Mouse (Mus musculus): ENCODE measurements around the gene Odam.

Odam gene

DNA sequence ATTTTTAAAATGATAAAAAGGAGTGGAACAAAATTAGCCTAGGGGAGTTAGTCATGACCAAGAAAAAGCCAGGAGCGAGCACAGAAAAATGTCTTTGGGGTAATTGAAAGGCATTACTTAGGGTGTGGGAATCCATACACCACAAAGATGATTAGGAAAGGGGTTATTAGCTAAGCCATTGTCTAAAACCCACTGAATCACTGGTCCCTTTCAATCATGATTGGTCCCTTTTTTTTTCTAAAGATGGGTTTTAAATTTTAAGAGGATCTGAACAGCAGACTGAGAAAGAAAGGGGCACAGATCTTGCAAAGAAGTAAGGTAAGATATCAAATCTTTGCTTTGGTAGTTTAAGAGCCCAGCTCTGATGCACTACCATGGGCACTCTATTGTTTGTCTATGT lies at the start of gene Odam:
TSS of gene Odam (plus strand) at position 301 of the 400 bp plus-strand sequence.
- no peak for DNase-seq

DNA sequence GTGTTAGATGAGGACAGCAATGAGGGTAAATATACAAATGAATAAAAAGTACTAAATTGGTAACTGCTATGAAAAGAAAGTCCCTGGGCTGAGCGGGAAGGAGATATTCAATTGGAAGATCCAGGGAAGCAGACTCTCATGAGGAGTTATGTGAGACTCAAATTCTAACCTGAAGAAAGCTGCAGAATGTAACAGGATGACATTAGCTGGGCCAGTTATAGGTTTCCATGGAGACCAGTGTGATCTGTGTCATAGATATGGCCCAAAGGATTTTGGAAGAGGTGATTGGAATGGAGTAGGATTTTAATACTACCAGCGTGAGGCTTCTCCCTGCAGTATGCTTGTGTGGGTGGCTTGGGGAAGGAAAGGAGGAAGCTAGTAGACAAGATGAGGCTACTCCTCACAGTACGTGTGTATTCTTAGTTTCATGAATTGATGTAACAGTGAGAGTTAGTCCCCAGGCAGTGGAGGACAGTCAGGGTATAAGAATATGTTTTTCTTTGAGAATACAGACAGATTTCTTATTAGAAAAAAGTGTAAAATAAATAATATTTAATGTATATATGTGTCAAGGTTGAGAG lies 29.6 kb upstream of the Odam start:
- DNase-seq = no peak

DNA sequence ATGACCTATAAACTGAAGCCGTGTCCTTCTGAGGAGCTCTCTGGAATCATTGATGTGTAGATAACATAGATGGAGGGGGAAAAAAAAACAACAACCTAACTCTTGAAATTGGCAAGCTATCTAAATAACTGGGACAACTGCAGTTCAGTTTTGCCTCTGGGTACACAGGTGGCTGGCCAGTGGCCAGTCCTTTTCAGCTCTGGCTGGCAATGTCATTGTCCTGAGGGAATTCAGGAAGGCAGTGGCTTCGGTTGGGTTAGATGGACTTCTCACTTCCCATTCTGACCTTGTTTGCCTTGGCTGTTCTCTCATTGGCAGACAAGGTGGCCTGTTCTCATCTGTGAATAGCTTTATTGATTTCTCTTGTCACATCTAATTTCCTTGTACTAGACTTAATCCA lies 14.7 kb upstream of the Odam start:
- no peak for DNase-seq

DNA sequence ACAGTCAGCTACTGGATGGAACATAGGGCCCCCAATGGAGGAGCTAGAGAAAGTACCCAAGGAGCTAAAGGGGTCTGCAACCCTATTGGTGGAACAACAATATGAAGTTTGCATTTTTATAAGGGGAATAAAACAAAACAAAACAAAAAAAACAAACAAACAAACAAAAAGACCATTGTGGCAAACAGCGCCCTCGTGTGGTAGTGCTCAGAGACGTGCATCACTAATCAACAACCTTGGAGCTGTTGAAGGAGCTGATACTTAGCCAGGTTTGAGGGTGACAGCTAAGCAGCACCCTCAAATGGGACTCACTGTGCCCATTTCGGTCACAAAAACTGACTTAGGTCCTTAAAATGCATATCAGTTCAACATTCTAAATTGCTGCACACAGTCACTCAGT lies 13.4 kb upstream of the Odam start:
- DNase-seq = no peak

DNA sequence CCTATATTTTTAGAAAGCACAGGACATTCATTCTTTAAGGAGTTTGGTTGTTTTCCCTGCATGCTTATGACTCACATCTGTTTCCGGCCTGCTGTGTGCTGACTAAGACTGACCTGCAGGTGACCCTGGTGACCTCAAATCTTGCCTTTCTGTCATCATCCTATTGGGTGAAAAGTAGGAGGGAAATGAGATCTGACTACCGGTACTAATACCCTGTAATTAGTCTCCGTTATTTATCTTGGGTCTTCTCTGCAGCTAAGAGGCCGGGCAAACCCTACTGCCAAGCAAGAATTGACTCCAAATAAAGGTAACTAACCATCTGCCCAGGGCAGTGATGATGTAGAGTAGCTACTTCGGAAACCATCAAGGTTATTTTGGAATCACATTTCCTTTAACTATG lies 40.5 kb downstream of the Odam start, which contains the start of gene Csn3:
TSS of gene Csn3 (plus strand) at position 208 of the 400 bp plus-strand sequence.
- DNase-seq = no peak

DNA sequence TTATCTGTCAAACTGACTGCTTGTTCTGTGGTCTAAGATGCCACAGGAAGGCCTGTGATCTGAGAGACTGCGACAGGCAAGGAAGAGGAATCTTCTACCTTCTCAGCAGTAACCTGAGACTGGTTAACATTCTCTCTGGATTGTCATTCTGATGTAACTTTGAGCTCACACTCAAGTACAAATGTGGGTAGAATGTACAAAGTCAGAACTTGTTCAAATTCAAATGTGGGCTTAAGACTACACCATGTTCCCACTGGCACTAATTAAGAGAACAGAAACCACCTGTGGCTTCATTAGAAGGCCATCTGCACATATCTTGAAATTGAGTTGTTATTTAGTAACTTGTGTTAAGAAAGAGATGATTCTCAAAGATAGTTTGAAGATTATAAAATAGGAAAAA lies 46.8 kb downstream of the Odam start:
- no peak for DNase-seq

DNA sequence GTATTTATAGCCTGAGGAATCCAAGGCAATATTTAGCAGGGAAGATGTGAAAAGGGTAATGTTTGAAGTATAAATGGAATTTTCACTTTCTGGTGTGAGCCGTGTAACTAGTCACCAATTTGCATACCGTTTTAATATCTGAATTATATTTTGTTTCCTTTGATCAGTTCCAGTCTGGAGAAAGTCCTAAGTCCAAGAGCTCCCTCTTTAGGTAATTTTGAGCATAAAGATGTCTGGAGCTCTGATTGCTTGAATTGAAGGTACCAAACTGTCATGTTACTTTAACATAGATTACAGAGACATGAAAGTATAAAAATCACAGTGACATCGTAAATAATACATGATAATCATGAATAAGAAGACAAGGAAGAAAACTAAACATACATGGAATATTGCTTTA lies 55.9 kb downstream of the Odam start:
- no peak for DNase-seq

DNA sequence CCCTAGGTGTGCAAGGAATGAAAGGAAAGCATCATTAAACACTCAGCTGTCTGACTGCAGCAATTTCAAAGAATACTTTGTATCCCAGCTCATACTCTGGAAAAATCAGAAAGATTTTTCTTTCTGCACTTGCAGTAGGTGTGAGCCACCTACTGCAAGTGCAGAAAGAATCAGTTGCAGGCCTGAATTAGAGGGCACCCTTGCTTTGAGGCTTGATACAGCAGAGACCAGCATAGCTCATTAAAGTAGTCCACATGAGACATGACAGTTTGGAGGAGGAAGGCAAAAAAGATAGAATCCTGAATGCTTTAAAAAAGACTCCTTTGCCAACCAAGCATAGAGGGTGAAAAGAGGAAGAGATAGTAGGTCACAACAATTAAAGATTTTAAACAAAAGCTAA lies 57.7 kb downstream of the Odam start:
- DNase-seq = no peak

All from right cerebral cortex, postnatal 14 days (tissue).